Mouse (Mus musculus): Measurements from ENCODE around the gene Grik3. TPM values are rescaled to one million over a fixed set of nuclear protein-coding genes. Genes with fewer than 3 reads are reported as not detected.

Grik3 gene
- polyA plus RNA-seq, 1 experiment from 2014 or later: 3.9 TPM

GRCm38 (mm10) chr4:125580336-125580735 lies 89.8 kb downstream of the Grik3 start:
- Histone ChIP-seq H3K4me3 (no peak overlapping the region), H3K36me3 (no peaks in the 10 kb centered on the region), H3K27me3 (no peaks in the 10 kb centered on the region), H3K9ac (no peak overlapping the region), H3K4me1 (replicated peaks) (peaks cover 21% of the 10 kb centered on the region), H3K9me3 (no peaks in the 10 kb centered on the region), H3K4me2 (no peak overlapping the region), H3K27ac (no peak overlapping the region)
- ATAC-seq (ENCODE audit: low FRiP score): no peak
- 49% methylated on average over 5 of the region's 5 CpGs for WGBS

GRCm38 (mm10) chr4:125583272-125583671 lies 92.8 kb downstream of the Grik3 start:
- ATAC-seq (ENCODE audit: low FRiP score): no peak
- Histone ChIP-seq H3K27me3 (peaks cover 15% of the 10 kb centered on the region; the same call in 1 of the 2 replicates), H3K4me2 (no peak overlapping the region), H3K9ac (no peak overlapping the region), H3K4me3 (no peak overlapping the region), H3K27ac (no peak overlapping the region), H3K4me1 (replicated peaks) (peaks cover 38% of the 10 kb centered on the region), H3K9me3 (no peaks in the 10 kb centered on the region), H3K36me3 (no peaks in the 10 kb centered on the region)
- WGBS: 88% methylated on average over 9 of the region's 9 CpGs

DNA sequence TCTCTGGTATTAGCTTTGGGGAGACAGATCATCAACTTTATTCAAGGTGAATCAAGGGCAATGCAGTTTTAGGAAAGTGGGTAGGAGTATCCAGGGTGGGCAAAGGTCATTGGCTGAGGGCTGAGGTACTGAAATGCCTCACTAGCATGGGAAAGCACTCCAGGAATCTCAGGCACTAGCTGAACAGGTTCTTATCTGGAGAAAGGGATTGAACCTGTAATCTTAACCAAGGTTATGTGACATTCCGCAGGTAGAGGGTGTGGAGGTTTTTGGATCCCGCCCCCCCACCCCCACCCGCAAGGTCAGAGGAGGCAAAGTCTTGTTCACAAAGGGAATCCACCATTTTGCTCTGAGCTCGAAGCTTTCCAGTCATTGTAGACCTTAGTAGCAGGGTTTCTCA lies 93.4 kb downstream of the Grik3 start:
- H3K36me3 ChIP-seq: no peaks in the 10 kb centered on the region
- H3K4me1 ChIP-seq (replicated peaks): peaks cover 38% of the 10 kb centered on the region
- WGBS: 89% methylated on average over 4 of the region's 4 CpGs
- H3K4me3 ChIP-seq: no peak overlapping the region
- H3K4me2 ChIP-seq: no peak overlapping the region
- H3K9me3 ChIP-seq: no peaks in the 10 kb centered on the region
- ATAC-seq (ENCODE audit: low FRiP score): no peak
- no peak overlapping the region for H3K27ac ChIP-seq
- H3K9ac ChIP-seq: no peak overlapping the region
- peaks cover 16% of the 10 kb centered on the region; the same call in 1 of the 2 replicates for H3K27me3 ChIP-seq

- WGBS: 85% methylated on average over 3 of the region's 3 CpGs
- no peak overlapping the region for H3K9ac ChIP-seq
- no peaks in the 10 kb centered on the region for H3K36me3 ChIP-seq
- peaks cover 39% of the 10 kb centered on the region for H3K4me1 ChIP-seq (replicated peaks)
- H3K27ac ChIP-seq: no peak overlapping the region
- H3K9me3 ChIP-seq: no peaks in the 10 kb centered on the region
- H3K4me3 ChIP-seq: no peak overlapping the region
- H3K4me2 ChIP-seq: no peak overlapping the region
- no peak for ATAC-seq (ENCODE audit: low FRiP score)
- peaks cover 24% of the 10 kb centered on the region; the same call in 1 of the 2 replicates for H3K27me3 ChIP-seq
Observed at GRCm38 (mm10) chr4:125584676-125585075, 94.2 kb downstream of the Grik3 start.

DNA sequence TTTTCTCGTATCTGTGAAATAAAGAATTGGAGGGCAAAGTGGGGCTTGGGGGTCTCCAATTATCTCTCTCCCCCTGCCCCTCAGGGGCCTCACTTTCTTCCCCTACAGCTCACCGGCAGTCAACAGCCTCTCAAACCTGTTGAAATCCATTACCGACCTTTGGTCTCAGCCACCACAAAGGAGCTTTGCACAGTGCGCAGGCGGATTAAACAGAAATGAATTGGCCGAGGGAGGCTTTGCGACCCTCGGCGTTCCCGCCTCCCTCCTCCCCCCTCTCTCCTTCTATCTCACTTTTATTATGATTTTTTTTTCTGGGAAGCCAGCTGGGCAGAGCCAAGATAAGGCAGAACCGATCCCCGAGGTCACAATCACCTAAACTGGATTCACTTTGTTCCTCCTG lies 97.1 kb downstream of the Grik3 start:
- no peak overlapping the region for H3K9ac ChIP-seq
- H3K4me3 ChIP-seq: no peak overlapping the region
- H3K4me1 ChIP-seq (replicated peaks): peaks cover 64% of the 10 kb centered on the region
- H3K9me3 ChIP-seq: no peaks in the 10 kb centered on the region
- no peak overlapping the region for H3K27ac ChIP-seq
- no peak for ATAC-seq (ENCODE audit: low FRiP score)
- H3K27me3 ChIP-seq: peaks cover 32% of the 10 kb centered on the region; the same call in 1 of the 2 replicates
- no peaks in the 10 kb centered on the region for H3K36me3 ChIP-seq
- 20% methylated on average over 12 of the region's 12 CpGs for WGBS
- no peak overlapping the region for H3K4me2 ChIP-seq

DNA sequence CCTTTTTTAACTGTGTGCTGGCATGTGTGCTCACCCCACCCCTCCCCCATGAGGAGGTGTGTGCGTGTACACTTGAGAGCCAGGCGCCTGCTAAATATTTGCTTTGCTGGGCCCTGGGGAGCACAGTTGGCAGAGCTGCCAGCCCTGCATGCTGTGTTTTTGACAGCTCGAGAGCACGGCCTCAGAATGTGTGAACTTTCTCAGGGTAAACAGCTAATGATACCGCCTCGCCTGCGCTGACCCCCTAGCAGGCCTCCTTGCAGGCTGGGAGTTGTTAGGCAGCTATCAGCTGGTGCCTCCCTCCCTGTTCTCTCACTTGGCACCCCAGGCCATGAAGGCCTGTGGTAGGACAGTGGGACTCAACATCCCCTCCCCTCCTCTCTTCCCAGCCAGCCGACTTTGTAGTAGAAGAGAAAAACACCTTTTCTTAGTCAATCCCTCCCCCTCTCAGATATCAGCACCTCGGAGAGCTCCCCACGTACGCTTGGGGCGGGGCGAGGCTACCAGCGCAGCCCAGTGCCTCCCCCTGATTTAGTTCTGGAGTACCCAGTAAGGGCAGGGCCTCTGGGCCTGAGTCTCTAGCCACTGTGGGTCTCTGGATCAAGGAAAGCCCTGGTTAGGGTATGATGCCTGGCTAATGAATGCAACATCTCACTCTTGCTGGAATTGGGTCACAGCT lies 99.9 kb downstream of the Grik3 start:
- Histone ChIP-seq H3K27me3 (peaks cover 39% of the 10 kb centered on the region; the same call in 1 of the 2 replicates), H3K9ac (no peak overlapping the region), H3K4me3 (no peak overlapping the region), H3K4me1 (replicated peaks) (peaks cover 86% of the 10 kb centered on the region), H3K9me3 (no peaks in the 10 kb centered on the region), H3K36me3 (no peaks in the 10 kb centered on the region), H3K4me2 (no peak overlapping the region), H3K27ac (peak overlapping the region; percentile 44; the same call in 1 of the 2 replicates)
- 8% methylated on average over 14 of the region's 14 CpGs for WGBS
- peak; percentile 26; the same call in 1 of the 2 replicates for ATAC-seq (ENCODE audit: low FRiP score)

DNA sequence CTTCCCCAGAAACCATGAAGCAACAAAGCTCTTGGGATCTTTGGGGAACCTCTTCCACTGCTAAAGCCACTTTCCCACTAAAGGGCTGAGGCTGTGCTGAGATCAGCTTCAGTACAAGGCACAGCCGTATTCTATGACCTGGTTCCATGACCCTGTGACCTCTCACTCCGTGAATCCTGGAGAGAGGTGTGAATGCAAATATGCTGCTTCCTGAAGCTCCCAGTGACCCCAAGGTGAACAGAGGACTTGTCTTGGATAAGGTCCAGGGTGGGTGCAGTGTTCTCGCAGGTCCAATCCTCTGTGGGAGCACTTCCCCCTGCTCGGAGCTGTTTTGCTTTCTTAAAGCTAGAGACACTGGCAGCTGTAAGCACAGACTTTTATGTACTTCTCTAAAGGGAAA lies 102.2 kb downstream of the Grik3 start:
- no peak for ATAC-seq (ENCODE audit: low FRiP score)
- 42% methylated on average over 4 of the region's 4 CpGs for WGBS
- Histone ChIP-seq H3K27me3 (peaks cover 34% of the 10 kb centered on the region; the same call in 1 of the 2 replicates), H3K4me1 (replicated peaks) (peaks cover 94% of the 10 kb centered on the region), H3K9me3 (no peaks in the 10 kb centered on the region), H3K4me3 (no peak overlapping the region), H3K9ac (no peak overlapping the region), H3K4me2 (no peak overlapping the region), H3K27ac (no peak overlapping the region), H3K36me3 (no peaks in the 10 kb centered on the region)

DNA sequence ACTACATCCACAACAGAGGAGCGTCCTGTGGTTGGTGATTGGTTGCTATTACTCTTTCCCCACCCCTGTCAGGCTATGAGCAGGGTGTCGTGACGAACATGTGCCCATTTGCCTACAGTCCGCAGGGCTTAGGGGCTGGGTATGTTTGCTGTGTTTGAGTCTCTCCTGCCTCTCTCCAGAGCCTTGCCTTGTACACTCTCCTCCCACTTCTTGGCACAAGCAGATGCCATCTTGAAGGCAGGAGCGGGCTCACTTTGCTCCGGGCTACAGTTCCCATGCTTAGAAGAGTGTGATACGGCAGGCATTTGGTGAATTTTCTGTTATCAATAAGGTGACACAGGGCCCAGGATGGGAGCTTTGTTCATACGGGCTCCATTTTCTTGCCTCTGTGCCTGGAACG lies 104.5 kb downstream of the Grik3 start:
- no peak overlapping the region for H3K27ac ChIP-seq
- peaks cover 95% of the 10 kb centered on the region for H3K4me1 ChIP-seq (replicated peaks)
- H3K27me3 ChIP-seq: peaks cover 24% of the 10 kb centered on the region; the same call in 1 of the 2 replicates
- ATAC-seq (ENCODE audit: low FRiP score): no peak
- H3K9ac ChIP-seq: no peak overlapping the region
- no peak overlapping the region for H3K4me3 ChIP-seq
- H3K4me2 ChIP-seq: no peak overlapping the region
- WGBS: 85% methylated on average over 9 of the region's 9 CpGs
- H3K36me3 ChIP-seq: no peaks in the 10 kb centered on the region
- no peaks in the 10 kb centered on the region for H3K9me3 ChIP-seq

DNA sequence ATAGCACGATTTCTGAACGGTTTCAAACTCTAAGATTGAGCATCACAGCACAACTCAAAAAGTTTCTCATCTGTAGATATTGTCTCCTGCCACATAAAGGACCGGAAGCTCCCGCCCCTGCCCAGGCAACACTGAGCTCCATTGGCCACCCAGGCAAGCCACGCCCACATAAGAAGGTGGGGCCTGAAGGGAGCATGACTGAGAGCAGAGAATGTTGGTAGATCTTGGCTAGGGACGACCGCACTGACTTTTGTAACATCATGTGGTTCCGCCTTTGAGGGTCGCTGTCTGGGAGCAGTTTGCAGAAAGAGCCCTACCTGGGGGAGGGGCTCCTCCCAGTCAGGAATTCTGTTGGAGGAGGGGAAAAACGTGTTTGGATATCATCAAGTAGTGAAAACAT lies 108.2 kb downstream of the Grik3 start:
- peaks cover 77% of the 10 kb centered on the region for H3K4me1 ChIP-seq (replicated peaks)
- WGBS: 43% methylated on average over 10 of the region's 10 CpGs
- no peak overlapping the region for H3K9ac ChIP-seq

DNA sequence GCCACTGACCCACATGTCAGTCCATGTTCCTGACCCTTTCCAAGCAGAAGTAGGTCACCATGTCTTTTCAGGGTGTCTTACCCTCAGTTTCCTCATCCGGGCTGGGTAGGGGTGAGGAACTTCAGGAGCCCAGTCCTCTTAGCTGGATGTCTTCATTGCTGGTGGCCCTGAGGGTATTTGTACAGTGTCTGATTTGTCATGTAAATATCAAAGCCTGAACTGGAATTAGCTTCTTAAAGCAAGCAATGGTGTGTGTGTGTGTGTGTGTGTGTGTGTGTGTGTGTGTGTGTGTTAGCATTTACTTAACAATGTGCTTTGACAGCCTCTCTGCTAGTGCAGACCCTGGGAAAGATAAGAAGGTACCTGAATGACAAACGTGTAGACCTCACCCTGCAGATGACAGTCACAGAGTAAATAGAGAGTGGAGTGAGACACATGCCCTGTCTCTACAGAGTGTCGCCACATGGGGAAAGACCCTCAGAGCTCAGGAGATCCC lies 109.1 kb downstream of the Grik3 start:
- H3K27ac ChIP-seq: no peak overlapping the region
- H3K36me3 ChIP-seq: no peaks in the 10 kb centered on the region
- no peak for ATAC-seq (ENCODE audit: low FRiP score)
- H3K4me1 ChIP-seq (replicated peaks): peaks cover 68% of the 10 kb centered on the region
- H3K27me3 ChIP-seq: peaks cover 14% of the 10 kb centered on the region; the same call in 1 of the 2 replicates
- no peak overlapping the region for H3K9ac ChIP-seq
- H3K4me3 ChIP-seq: no peak overlapping the region
- H3K4me2 ChIP-seq: no peak overlapping the region
- 65% methylated on average over 3 of the region's 3 CpGs for WGBS
- no peaks in the 10 kb centered on the region for H3K9me3 ChIP-seq

More for the DNA sequence above, 108.2 kb downstream of the Grik3 start:
- Histone ChIP-seq H3K27me3 (peaks cover 17% of the 10 kb centered on the region; the same call in 1 of the 2 replicates), H3K9me3 (no peaks in the 10 kb centered on the region), H3K4me2 (no peak overlapping the region), H3K36me3 (no peaks in the 10 kb centered on the region), H3K27ac (no peak overlapping the region), H3K4me3 (no peak overlapping the region)
- ATAC-seq (ENCODE audit: low FRiP score): no peak

GRCm38 (mm10) chr4:125600642-125601041 lies 110.1 kb downstream of the Grik3 start:
- peaks cover 10% of the 10 kb centered on the region; the same call in 1 of the 2 replicates for H3K27me3 ChIP-seq
- H3K36me3 ChIP-seq: no peaks in the 10 kb centered on the region
- H3K9me3 ChIP-seq: no peaks in the 10 kb centered on the region
- H3K27ac ChIP-seq: peak overlapping the region; percentile 60
- H3K4me3 ChIP-seq: no peak overlapping the region
- H3K9ac ChIP-seq: 0 out of 2 replicates have a peak overlapping the region, but pooled peaks have one; percentile 6
- 42% methylated on average over 8 of the region's 8 CpGs for WGBS
- peaks cover 57% of the 10 kb centered on the region for H3K4me1 ChIP-seq (replicated peaks)
- 0 out of 2 replicates have a peak, but pooled peaks have one; percentile 44 for ATAC-seq (ENCODE audit: low FRiP score)
- no peak overlapping the region for H3K4me2 ChIP-seq

- ATAC-seq (ENCODE audit: low FRiP score): no peak
- peaks cover 3% of the 10 kb centered on the region; the same call in 1 of the 2 replicates for H3K27me3 ChIP-seq
- H3K27ac ChIP-seq: peak overlapping the region; percentile 60; the same call in 1 of the 2 replicates
- 64% methylated on average over 3 of the region's 3 CpGs for WGBS
- H3K4me1 ChIP-seq (replicated peaks): peaks cover 51% of the 10 kb centered on the region
- H3K9ac ChIP-seq: no peak overlapping the region
- no peak overlapping the region for H3K4me3 ChIP-seq
- H3K36me3 ChIP-seq: no peaks in the 10 kb centered on the region
- H3K4me2 ChIP-seq: no peak overlapping the region
- no peaks in the 10 kb centered on the region for H3K9me3 ChIP-seq
Observed at GRCm38 (mm10) chr4:125601301-125601700, 110.8 kb downstream of the Grik3 start.

GRCm38 (mm10) chr4:125604494-125604893 lies 114.0 kb downstream of the Grik3 start:
- Histone ChIP-seq H3K9ac (no peak overlapping the region), H3K36me3 (no peaks in the 10 kb centered on the region), H3K9me3 (no peaks in the 10 kb centered on the region), H3K4me2 (no peak overlapping the region), H3K4me3 (no peak overlapping the region), H3K27ac (no peak overlapping the region), H3K27me3 (0 out of 2 replicates have a peak, but pooled peaks cover 6% of the 10 kb centered on the region), H3K4me1 (replicated peaks) (peaks cover 23% of the 10 kb centered on the region)
- 43% methylated on average over 7 of the region's 7 CpGs for WGBS
- ATAC-seq (ENCODE audit: low FRiP score): no peak
